Mouse (Mus musculus) adrenal gland, postnatal 10 days (tissue): ENCODE results near the gene Ptger1. TPM values are rescaled to one million over a fixed set of nuclear protein-coding genes. Genes with fewer than 3 reads are reported as not detected.

Source experiments
- DNase-seq: peaks from one replicate; pipeline ENCODE4 v3.0.0; 2021; ENCODE audit warnings: mixed read lengths
- total RNA-seq, 2 experiments: library from RNA; stranded (reverse); gene quantifications; 2 replicates each; pipeline ENCODE4 v1.2.3; 2021

Gene Ptger1
- total RNA-seq, 2 experiments from 2014 or later = 0.75 to 1.4 TPM

DNA sequence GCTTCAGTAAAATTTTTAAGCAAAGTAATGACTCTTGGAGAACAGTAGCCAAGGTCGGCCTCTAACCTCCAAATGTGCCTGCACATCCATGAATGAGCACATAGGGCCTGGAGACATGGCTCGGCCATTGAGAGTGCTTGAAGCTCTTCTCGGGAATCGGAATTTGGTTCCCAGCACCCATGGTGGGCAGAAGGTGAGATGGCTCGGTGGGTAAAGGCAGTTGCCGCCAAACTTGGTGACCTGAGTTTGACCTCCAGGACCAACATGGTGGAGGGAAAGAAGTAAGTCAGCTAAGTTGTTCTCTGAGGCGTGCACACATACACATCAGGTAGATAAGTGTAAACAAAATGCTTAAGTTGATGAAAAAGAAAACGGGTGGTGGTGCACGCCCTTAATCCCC is 10.4 kb upstream of the Ptger1 start:
- DNase-seq = no peak

DNA sequence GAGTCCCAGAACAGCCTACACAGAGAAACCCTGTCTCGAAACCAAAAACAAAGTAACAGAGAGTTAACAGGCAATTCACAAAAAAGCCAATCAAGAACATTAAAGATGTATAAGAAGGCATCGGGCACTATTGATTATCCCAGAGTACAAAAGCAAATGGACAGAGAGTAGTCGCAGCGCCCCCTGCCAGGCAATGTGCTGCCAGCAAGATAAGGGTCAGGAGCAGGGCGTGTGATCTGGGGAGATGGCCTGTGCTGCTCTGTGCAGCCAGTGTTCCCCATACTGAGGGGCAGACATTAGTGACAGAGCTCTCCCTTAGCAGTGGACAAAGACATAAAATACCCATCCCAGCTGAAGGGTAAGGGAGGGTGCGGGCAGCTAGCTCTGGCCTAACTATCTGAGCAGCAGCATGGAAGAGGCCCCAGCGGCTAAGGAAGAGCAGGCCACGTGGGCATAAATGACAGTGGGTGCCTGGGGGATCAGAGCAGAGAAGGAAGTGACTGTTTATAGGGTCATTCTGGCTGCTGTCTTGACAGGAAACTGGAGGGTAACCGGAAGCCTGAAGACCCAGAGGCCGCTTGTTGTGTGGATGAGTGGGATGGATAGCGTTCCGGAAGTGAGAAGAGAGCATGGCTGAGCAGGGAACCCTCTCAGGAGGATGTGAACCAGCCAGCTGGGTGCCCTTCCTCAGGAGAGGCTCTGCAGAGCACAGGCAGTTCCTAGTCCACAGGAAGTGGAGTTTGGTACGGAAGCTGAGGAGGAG is 9.8 kb upstream of the Ptger1 start:
- DNase-seq = peak; percentile 33

DNA sequence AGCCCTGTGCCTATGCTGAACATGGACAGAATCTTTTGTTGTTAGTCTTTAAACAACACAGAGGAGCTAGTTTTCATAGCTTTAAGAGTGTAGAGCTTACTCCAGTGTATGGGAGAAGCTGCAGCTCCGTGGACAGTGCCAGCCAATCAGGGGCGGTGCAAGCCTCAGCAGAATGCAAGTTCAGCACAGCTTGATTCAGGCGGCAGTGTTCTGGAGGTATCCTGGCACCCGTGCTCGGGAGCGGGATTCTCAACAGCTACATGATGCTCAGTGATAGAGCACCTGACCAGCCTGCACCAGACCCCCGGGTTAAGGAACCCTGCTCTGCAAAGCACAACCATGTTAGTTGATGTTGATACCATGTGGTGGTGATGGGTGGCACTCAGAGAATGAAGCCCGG is 5.9 kb upstream of the Ptger1 start:
- DNase-seq = no peak

DNA sequence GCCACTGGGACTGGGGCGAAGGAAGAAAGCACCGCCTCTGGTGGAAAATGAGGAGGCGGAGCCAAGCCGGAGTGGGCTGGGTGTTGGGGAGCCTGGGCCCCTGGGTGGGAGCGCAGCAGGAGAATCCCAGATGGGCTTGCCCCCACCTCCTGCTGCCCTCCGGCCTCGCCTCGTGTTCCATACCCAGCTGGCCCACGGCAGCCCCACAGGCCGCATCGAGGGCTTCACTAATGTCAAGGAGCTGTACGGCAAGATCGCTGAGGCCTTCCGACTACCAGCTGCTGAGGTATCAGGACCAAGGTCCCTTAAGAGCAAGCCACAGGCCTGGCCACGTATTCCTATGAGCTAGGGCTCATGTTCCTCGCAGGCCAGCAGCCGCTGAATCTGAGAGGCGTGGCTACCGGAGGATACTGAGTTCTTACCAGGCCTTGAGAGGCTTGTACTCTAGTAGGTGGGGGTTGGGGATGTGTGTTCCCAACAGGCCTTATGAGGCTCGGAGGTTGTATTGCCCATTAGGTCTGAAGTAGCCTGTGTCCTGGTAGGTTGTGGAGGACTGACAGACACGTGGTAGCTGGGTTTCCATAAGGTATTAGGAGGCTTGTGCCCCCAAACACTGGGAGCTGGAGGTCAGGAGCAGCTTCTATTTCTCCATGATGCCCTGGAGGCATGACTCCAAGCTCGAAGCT is 5.3 kb upstream of the Ptger1 start:
- peak; percentile 42 for DNase-seq

DNA sequence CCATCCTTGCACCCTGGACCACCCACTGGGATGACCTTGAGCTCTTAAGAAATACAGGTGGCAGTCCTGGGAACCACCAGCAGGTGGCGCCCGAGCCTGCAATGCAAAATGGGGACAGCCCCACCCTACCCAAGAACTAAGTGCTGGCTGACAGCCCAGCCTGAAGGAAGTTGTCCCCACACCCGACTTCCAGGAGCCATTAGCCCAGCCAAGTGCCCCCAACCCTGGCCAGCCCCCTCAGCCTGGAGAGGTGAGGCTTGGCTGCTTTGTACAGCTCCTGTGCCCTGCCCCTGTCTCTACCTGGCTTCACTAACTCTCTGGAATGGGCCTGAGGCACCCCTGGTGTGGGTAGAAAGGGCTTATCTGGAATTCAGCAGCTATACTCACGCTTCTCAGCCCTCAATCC is 4.1 kb upstream of the Ptger1 start:
- peak; percentile 92 for DNase-seq

DNA sequence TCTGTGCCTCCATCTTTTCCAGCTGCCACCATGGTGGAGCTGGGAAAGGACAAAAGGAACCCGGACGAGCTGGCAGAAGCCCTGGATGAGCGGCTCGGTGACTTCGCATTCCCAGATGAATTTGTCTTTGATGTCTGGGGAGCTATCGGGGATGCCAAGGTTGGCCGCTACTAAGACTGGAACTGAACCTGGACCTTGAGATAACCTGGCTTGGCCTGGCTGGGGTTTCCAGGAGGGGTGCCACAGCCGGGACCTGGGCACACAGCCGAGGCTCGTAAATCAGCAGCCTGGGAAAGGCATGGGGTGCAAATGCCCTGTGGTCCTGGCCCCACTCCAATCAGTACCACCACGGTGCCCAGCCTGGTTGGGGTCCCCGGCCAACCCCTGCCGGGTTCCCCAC is 2.4 kb upstream of the Ptger1 start:
- DNase-seq = peak; percentile 73

DNA sequence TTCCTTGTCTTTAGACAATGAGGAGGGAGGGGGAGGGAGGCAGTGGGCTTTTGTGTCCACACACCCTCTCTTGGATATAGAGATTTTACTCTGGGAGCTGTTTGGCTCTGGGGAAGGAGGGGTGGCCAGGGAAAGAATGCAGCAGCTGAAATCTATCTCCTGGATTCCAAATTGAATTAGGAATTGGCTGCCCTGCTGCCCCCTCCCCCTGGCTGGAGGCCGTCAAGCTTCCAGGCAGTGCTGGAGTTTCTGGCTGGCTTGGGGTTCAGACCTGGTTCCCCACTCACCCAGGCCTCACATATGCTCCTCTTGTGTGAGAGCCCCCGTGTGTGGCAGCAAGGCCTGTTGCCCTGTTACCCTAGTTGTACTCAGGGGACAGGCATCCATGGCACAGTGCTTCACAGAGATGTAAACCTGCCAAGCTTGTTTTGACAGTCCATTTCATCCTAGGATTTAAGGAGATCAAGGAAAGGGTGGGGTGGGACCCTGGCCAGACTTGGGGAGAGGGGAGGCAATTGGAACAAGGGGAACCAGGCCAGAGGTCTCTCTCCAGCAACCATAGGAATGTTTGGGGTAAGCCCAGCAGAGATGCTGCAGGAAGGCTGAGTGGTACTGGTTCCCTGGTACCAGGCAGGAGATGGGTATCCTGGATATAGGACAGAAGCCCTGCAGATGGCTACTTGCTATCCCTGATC is 1.4 kb upstream of the Ptger1 start:
- DNase-seq = no peak

DNA sequence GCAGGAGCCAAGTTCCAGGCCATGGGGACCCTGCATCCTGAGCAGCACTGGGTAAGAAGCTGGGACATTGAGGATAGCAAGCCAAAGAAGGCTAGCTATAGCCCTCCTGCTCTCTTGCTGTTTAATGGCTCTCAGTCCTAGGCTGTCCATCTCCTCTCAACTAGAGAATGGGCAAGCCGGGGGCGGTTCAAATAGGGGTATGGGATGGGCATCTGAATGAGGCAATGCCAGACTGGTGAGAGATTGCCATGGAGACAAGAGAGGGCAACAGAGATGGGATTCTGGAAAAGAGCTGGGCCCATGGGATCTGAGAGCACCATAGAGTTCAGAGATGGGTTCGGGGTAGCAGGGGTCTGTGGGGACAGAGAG is 372 bp downstream of the Ptger1 start:
- no peak for DNase-seq

DNA sequence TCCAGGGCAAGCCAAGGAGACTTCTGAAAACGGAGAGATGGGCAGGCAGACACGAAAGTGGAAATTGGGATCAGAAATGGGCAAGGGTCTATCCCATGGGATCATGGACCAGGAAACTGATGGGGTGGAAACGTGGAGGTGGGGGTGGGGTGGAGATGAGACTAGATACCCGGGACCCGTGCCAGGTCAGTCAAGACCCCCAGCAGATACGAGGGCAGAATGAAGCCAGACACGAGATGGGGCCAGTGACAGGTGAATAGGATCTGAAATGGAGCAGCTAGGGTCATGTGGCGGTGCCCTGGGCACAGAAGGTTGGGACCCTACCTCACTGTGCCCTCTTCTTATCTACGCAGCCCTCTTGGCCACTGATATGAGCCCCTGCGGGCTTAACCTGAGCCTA is 1.0 kb downstream of the Ptger1 start:
- no peak for DNase-seq

DNA sequence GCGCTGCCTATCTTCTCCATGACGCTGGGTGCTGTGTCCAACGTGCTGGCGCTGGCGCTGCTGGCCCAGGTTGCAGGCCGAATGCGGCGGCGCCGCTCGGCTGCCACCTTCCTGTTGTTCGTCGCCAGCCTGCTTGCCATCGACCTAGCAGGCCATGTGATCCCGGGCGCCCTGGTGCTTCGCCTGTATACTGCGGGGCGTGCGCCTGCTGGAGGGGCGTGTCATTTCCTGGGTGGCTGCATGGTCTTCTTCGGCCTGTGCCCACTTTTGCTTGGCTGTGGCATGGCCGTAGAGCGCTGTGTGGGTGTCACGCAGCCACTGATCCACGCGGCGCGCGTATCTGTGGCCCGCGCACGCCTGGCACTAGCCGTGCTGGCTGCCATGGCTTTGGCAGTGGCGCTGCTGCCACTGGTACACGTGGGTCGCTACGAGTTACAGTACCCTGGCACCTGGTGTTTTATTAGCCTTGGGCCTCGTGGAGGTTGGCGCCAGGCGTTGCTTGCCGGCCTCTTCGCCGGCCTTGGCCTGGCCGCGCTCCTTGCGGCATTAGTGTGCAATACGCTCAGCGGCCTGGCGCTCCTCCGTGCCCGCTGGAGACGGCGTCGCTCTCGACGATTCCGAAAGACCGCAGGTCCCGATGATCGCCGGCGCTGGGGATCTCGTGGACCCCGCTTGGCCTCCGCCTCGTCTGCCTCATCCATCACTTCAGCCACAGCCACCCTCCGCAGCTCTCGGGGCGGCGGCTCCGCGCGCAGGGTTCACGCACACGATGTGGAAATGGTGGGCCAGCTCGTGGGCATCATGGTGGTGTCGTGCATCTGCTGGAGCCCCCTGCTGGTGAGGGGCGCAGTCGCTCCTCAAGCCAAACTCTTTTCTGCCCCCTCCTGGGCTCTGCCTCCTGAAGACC is 1.8 kb downstream of the Ptger1 start:
- DNase-seq = peak; percentile 73

DNA sequence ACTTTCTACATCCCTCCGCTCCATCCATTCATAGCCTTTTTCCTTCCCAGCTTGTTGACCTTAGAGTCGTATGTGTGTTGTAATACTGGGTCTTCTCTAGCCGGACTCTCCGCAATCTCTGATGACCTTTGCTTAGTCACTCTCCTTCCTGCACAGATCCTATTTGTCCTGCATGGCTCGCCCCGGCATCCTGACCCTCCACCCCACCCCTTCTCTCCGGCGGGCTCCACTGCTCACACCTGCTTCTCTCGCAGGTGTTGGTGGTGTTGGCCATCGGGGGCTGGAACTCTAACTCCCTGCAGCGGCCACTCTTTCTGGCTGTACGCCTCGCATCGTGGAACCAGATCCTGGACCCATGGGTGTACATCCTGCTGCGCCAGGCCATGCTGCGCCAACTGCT is 2.5 kb downstream of the Ptger1 start:
- peak; percentile 38 for DNase-seq

DNA sequence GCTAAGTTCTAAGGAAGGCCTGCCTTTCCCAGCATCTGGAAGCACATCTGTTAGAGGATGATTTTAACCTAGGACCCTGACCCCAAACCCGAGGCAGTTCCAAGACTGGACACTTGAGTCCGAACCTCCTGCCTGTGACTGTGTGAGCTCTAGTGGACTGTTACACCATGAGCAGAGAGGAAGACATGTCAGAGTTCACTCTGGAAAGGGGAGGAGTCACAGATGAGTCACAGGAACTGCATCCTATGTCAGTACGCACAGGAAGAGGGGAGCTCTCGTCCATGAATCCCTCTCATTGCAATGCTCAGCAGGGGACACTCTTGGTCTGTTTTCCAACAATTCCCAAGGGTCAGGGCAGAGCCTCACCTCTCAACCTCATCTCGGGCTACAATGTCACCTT is 6.5 kb downstream of the Ptger1 start:
- no peak for DNase-seq

DNA sequence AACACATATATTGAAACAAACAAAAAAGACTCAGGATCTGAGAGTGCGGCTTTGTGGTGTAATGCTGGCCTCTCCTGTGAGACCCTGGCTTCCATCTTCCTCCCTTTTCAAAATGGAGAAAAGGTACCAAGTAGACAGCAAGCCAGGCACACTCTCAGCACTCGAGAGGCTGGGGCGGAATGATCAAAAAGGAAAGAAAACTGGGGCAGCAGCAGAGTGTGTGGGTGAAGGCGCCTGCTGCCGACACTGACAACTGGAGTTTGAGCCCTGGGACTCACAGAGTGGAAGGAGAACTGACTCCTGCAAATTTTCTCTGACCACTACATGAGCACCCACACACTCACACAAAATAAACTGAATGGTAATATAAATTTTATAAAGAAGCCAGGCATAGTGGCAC is 8.0 kb downstream of the Ptger1 start:
- no peak for DNase-seq

DNA sequence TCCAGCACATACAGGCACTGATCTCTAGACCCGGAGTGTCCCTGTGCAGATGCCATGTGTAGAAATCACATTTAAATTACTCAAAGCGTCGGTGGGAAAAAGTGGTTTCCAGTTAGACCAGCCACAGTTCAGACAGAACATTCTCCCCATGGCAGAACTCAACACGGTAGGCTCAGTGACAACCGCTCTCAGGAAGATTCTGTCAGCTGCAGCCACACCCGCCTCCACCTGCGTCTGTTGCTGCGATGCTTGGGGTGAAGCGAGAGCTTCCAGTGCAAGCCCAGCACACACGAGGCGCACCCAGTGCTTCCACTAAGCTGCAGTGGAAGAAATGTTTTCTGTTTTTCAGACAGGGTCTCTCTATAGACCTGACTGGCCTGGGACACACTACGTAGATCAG is 13.4 kb downstream of the Ptger1 start:
- no peak for DNase-seq

DNA sequence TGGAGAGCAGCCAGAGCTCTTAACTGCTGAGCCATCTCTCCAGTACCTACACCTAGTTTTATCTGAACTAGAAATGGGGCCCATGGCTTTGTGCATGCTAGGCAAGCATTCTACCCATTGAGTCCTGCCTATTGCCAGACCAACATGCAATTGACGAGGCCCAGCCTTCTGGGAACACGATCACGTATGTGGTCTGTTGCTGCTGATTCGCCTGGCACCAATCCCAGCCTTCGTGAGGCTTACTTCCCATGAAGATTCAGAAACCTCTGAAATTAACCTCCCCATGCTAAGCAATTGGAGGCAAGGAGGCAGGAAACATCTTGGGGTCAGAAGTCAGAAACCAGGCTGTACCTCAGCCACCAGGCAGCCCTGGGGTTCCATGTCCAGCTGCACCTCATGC is 14.1 kb downstream of the Ptger1 start:
- no peak for DNase-seq

DNA sequence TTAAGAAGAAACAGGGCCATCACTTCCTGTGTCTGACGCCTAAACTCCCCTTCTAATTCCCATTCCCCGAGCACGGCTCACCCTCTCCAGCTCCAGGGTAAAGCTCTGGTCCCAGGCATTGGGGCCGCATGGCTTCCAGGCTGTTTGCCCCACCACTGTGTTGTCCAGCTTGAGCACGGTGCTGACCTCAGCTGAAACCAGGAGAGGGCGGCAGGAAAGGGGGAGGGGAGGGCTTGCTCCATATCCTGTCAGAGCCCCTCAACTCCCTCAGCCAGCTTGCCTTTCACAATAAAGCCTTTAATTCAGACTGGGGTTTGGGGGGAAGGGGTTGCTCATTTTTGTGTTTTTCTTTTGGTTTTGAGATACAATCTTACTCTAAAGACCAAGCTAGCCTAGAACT is 14.6 kb downstream of the Ptger1 start:
- DNase-seq = no peak

DNA sequence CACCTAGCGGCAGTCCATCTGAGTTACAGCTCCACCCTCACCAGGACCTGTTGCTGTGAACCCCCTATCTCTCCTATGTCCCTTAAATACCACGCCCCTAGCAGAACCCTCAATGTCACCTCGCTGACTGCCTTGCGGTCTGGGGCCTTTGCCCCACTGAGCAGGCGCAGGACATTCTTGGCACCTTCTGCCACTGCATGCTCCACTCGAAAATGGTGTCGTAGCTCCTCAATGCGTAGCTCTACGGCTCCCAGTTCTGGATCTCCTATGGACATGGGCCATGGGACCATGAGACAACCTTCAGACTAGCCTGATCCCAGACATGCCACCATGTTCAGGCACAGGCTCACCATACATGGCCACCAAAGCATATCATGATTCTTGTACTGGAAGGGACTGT is 18.0 kb downstream of the Ptger1 start:
- DNase-seq = peak; percentile 46

DNA sequence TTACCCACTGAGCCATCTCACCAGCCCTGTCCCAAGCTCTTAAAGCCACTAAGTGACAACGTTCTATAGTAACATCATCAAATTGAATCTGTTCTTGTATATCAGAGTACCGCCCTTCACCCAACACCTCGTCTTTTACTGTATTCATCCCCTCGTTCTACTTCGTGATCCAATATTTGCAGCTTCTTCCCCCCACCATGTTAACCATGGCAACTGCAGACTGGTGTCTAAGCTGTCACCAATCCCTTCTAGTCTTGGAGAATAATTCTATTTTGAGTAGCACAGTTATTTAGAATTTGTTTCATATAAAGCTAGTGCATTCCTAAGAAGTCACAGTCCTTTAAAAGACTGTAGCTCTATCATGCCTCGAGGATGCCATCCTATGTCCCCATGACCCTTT is 22.8 kb downstream of the Ptger1 start:
- no peak for DNase-seq

DNA sequence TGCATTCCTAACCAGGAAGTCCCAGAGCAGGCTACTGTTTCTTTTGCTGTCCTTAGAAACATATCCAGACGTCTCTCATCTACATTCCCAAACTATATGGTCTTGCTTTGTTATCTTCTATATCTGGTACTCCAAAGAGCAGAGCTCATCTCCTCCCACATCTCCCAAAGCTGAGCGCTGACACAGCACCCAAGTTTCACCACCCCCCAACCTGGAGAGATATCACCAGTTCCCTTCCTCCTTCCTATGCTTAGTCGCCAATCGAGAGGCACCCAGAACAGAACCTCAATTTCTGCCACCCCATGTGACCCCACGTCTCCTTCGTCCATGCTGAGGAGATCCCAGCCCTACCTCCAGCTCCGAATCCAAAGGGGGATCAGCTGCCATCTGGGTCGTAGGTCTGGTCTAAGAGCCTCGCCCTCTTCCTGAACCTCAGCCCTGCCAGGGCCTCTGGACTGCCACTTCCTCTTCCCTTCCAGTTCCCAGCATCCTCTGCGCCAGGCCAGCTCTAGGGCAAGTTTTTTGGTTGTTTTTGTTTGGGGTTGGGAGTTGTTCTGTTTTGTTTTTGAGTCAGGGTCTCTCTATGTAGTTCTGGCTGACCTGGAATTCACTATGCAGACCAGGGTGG is 27.2 kb downstream of the Ptger1 start:
- peak; percentile 34 for DNase-seq

DNA sequence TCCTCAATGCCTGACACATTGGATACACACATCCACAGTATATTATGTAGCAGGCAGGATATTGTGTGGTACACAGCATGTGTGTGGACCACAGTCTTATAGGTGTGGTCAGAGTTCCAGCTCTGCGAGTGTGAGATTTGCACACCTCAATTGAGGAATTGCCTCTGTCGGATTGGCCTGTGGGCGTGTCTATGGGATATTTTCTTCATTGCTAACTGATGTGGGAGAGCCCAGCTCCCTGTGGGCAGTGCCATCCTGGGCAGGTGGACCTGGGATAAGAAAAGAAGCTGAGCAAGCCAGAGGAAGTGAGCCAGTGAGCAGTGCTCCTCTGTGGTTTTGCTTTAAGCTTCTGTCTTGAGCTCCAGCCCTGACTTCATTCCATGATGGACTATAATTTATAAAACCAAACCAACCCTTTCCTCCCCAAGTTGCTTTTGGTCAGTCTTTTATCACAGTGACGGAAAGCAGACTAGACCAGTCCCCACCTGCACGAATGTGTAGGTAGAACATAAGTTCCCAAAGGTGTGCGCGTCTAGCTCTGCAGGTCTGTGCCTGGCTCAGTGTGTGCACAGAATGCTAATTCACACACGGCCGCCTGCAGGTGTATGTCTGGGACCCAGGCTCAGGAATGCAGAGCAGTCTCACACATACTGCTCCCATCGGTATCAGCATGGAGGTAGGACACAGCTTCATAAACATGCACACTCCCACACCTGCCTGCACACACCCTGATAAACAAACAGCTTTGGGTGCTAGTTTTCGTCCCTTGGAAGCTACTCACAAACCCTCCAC is 28.1 kb downstream of the Ptger1 start:
- no peak for DNase-seq
